Mouse (Mus musculus): ENCODE data around the gene Lztfl1.

DNA sequence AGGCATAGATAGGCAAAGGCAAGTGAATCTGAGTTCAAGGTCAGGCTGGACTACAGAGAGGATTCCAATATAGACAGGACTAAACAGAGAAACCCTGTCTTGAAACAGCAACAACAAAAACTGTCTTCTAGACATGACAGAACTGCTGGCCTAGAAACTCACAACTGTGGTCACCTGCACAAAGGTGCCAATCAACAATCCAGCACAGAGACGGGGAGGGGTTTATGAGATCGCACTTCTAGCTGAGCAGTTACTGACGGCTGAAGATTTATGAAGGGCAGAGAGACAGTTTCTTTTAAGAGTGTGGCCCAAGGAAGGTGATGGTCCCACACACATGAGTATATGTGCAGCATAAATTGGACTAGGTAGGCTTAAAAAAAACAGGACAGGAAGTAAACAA, 1.2 kb downstream of the Lztfl1 start:
- no peak for TF ChIP-seq POLR2A (IDR thresholded peaks at IDR 0.05; ENCODE audit: insufficient read depth, low read depth, low read length)
- TF ChIP-seq CTCF (IDR thresholded peaks at IDR 0.05), result no peak

Data from heart, adult 2 months (tissue).